Mouse (Mus musculus): ENCODE results near the gene Paqr8.

GRCm38 (mm10) chr1:20856924-20857902 lies 33.2 kb upstream of the Paqr8 start:
- no peak for TF ChIP-seq POLR2A (IDR thresholded peaks at IDR 0.05; ENCODE audit: low read depth, low read length)
- no peak for TF ChIP-seq CTCF (conservative IDR thresholded peaks at IDR 0.05 in 1 of 2, IDR thresholded peaks at IDR 0.05 in 1 of 2; ENCODE audit: low read depth in 2 of 2, low read length in 2 of 2)
- no peak for TF ChIP-seq PAX5 (IDR thresholded peaks at IDR 0.05; ENCODE audit: low read length)
- TF ChIP-seq ZMIZ1 (IDR thresholded peaks at IDR 0.05; ENCODE audit: low read depth, low read length) = no peak
- no peak for TF ChIP-seq E2F4 (IDR thresholded peaks at IDR 0.05; ENCODE audit: insufficient replicate concordance, low read depth, low read length)
- no peak for TF ChIP-seq EP300 (IDR thresholded peaks at IDR 0.05; ENCODE audit: low read length)
- no peak for TF ChIP-seq NRF1 (IDR thresholded peaks at IDR 0.05; ENCODE audit: low read depth, low read length)
- TF ChIP-seq TBP (conservative IDR thresholded peaks at IDR 0.05; ENCODE audit: low read depth, low read length) = no peak
- TF ChIP-seq POLR2AphosphoS2 (IDR thresholded peaks at IDR 0.05; ENCODE audit: low read depth, low read length) = no peak
- TF ChIP-seq GABPA (IDR thresholded peaks at IDR 0.05; ENCODE audit: insufficient replicate concordance, low read depth, low read length) = no peak
- no peak for TF ChIP-seq MEF2A (IDR thresholded peaks at IDR 0.05; ENCODE audit: borderline replicate concordance, low read depth, low read length)
- TF ChIP-seq MXI1 (IDR thresholded peaks at IDR 0.05; ENCODE audit: low read depth, low read length) = no peak
- TF ChIP-seq USF2 (conservative IDR thresholded peaks at IDR 0.05; ENCODE audit: low read depth, low read length) = no peak
- TF ChIP-seq ETS1 (conservative IDR thresholded peaks at IDR 0.05; ENCODE audit: low read depth, low read length) = no peak

All from CH12.LX (cell line).